Mouse (Mus musculus): ENCODE results near the gene Dnah11. TPM values are rescaled to one million over a fixed set of nuclear protein-coding genes. Genes with fewer than 3 reads are reported as not detected.

Dnah11 gene
- total and polyA plus RNA-seq, 3 experiments: 0.11 to 0.77 TPM; not detected in 1

- Histone ChIP-seq H3K27ac (ENCODE audit: control insufficient read depth, low read depth, low read length) (no peak overlapping the region), H3K4me1 (ENCODE audit: control insufficient read depth in 1 of 2, insufficient read depth in 2 of 2, low read length in 2 of 2) (no peaks in the 10 kb centered on the region; a peak in 1 of 4 replicates), H3K9me3 (replicated peaks; ENCODE audit: insufficient read depth, low read length) (no peaks in the 10 kb centered on the region), H3K4me3 (ENCODE audit: control insufficient read depth in 1 of 2, insufficient read depth in 1 of 2, low read depth in 2 of 2, low read length in 2 of 2) (no peak overlapping the region), H3K27me3 (ENCODE audit: control insufficient read depth in 1 of 2, insufficient read depth in 2 of 2, low read length in 2 of 2) (no peaks in the 10 kb centered on the region; a peak in 1 of 4 replicates), H3K9ac (ENCODE audit: control insufficient read depth, low read depth, low read length, poor library complexity, severe bottlenecking) (no peak overlapping the region), H3K79me2 (ENCODE audit: control insufficient read depth, insufficient read depth, low read length, poor library complexity) (no peaks in the 10 kb centered on the region), H3K36me3 (ENCODE audit: control insufficient read depth in 1 of 2, insufficient read depth in 2 of 2, low read length in 2 of 2) (no peaks in the 10 kb centered on the region)
- TF ChIP-seq TAL1 (IDR thresholded peaks at IDR 0.05; ENCODE audit: low read length): no peak
- no peak for TF ChIP-seq UBTF (IDR thresholded peaks at IDR 0.05; ENCODE audit: borderline replicate concordance, insufficient read depth, low read depth, low read length)
- no peak for TF ChIP-seq SIN3A (IDR thresholded peaks at IDR 0.05; ENCODE audit: low read length)
- no peak for TF ChIP-seq ZC3H11A (IDR thresholded peaks at IDR 0.05; ENCODE audit: low read depth, low read length)
- TF ChIP-seq MAX (IDR thresholded peaks at IDR 0.05; ENCODE audit: low read length): no peak
- TF ChIP-seq GABPA (IDR thresholded peaks at IDR 0.05; ENCODE audit: low read depth, low read length): no peak
- no peak for TF ChIP-seq USF2 (IDR thresholded peaks at IDR 0.05; ENCODE audit: borderline replicate concordance in 1 of 2, insufficient read depth in 1 of 2, low read depth in 1 of 2, low read length in 2 of 2)
- TF ChIP-seq CTCF (IDR thresholded peaks at IDR 0.05 in 2 of 3, conservative IDR thresholded peaks at IDR 0.05 in 1 of 3; ENCODE audit: control insufficient read depth in 1 of 3, insufficient read depth in 1 of 3, low read depth in 2 of 3, low read length in 3 of 3, poor library complexity in 1 of 3, severe bottlenecking in 1 of 3): no peak
- no peak for TF ChIP-seq JUND (IDR thresholded peaks at IDR 0.05; ENCODE audit: low read depth, low read length)
- TF ChIP-seq ELF1 (IDR thresholded peaks at IDR 0.05; ENCODE audit: low read depth, low read length): no peak
- no peak for TF ChIP-seq ZNF384 (IDR thresholded peaks at IDR 0.05; ENCODE audit: low read depth, low read length)
- TF ChIP-seq CHD1 (IDR thresholded peaks at IDR 0.05; ENCODE audit: low read depth, low read length): no peak
- no peak for TF ChIP-seq NRF1 (IDR thresholded peaks at IDR 0.05; ENCODE audit: insufficient read depth, low read depth, low read length, poor library complexity, severe bottlenecking)
- no peak for TF ChIP-seq TBP (IDR thresholded peaks at IDR 0.05; ENCODE audit: low read depth, low read length)
- TF ChIP-seq POLR2AphosphoS5 (IDR thresholded peaks at IDR 0.05; ENCODE audit: borderline replicate concordance, low read depth, low read length): no peak
- no peak for TF ChIP-seq RCOR1 (IDR thresholded peaks at IDR 0.05; ENCODE audit: low read depth, low read length)
- no peak for TF ChIP-seq ZMIZ1 (IDR thresholded peaks at IDR 0.05; ENCODE audit: low read depth, low read length)
- no peak for TF ChIP-seq EP300 (IDR thresholded peaks at IDR 0.05; ENCODE audit: low read depth in 1 of 2, low read length in 2 of 2)
- DNase-seq (ENCODE audit: low read depth, low spot score): no peak
Measured at GRCm38 (mm10) chr12:117915826-117916588, 282.8 kb downstream of the Dnah11 start.
